Mouse (Mus musculus): ENCODE measurements around the gene Ahnak2. TPM values are rescaled to one million over a fixed set of nuclear protein-coding genes. Genes with fewer than 3 reads are reported as not detected.

Ahnak2 gene
- total and polyA plus RNA-seq, 2 experiments, result 0.13 to 0.18 TPM

DNA sequence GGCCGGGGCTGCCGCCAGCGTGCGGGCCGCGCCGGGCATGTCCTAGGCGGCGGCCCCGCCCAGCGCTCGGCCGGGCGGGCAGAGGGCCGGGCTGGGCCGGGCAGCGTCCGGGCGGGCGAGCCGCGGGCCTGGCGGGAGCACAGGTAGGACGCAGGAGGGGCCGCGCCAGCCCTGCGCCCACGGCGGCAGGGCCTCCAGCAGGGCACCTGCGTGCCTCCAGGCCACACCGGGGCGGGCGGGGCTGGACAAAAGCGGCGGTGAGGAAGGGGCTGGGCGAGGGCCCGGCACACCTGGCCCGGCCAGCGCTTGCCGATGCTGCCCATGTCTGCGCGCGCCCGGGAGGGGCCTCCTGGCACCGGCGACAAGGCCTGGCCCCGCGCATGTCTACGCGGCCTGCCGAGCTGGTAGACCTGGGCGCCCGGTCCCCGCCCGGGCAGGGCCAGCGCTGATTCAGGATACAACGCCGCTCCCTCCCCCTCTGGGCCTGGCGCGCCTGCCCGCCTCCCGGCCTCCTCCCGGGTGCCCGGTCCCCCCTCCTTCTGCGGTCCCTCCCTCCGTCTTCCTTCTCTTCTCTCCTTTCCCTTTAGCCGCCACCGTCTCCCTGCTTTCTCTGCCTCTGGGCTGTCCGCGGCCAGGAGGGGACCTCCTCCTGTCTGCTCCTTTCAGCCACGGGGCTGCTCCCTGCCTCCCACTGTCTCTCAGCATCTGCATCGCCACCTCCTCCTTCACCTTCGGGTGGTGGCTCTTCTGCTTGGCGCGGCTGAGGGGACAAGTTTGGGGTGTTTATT lies 80.0 kb downstream of the Ahnak2 start:
- Histone ChIP-seq H3K27me3 (ENCODE audit: control insufficient read depth, insufficient read depth, low read length) (no peaks in the 10 kb centered on the region), H3K9ac (ENCODE audit: low read depth, low read length) (peak overlapping the region; percentile 97), H3K4me1 (ENCODE audit: control insufficient read depth, insufficient read depth, low read length) (peaks cover 10% of the 10 kb centered on the region), H3K36me3 (ENCODE audit: control insufficient read depth, insufficient read depth, low read length) (no peaks in the 10 kb centered on the region), H3K27ac (replicated peaks; ENCODE audit: insufficient read depth, low read depth, low read length) (peak overlapping the region; percentile 82), H3K4me3 (ENCODE audit: insufficient read depth, low read depth, low read length) (peak overlapping the region; percentile 94), H3K79me2 (ENCODE audit: control insufficient read depth, insufficient read depth, low read length) (peaks cover 27% of the 10 kb centered on the region; the same call in 1 of the 2 replicates)
- no peak for DNase-seq (ENCODE audit: extremely low read depth, low read depth, low spot score)
- TF ChIP-seq CTCF (IDR thresholded peaks at IDR 0.05; ENCODE audit: low read depth, low read length) (no peak), POLR2A (IDR thresholded peaks at IDR 0.05; ENCODE audit: extremely low read depth, insufficient read depth, low read length) (0 out of 2 replicates have a peak, but pooled peaks have one; percentile 24)
- under 1% methylated on average over 74 of the region's 75 CpGs for WGBS

Other genes with a start within 250 kb of the Ahnak2 start
- 15.5 and 22.9 TPM in 2 replicates for gene Inf2, start 213.9 kb downstream of the Ahnak2 start, total RNA-seq (2014; rRNA removed)
- 24.6 and 30.7 TPM in 2 replicates for gene Inf2, start 213.9 kb downstream of the Ahnak2 start, polyA plus RNA-seq (2012; rRNA removed)
- 20.5 and 21.7 TPM in 2 replicates for gene Adssl1, start 182.6 kb downstream of the Ahnak2 start, total RNA-seq (2014; rRNA removed)
- gene Adssl1, start 182.6 kb downstream of the Ahnak2 start, polyA plus RNA-seq (2012; rRNA removed), result 26.1 and 26.7 TPM in 2 replicates
- gene Siva1, start 158.0 kb downstream of the Ahnak2 start, total RNA-seq (2014; rRNA removed), result 11.5 and 15.4 TPM in 2 replicates
- 12.8 and 14.9 TPM in 2 replicates for gene Siva1, start 158.0 kb downstream of the Ahnak2 start, polyA plus RNA-seq (2012; rRNA removed)
- gene Akt1, start 127.8 kb downstream of the Ahnak2 start, total RNA-seq (2014; rRNA removed), result 30.5 and 31.8 TPM in 2 replicates
- gene Akt1, start 127.8 kb downstream of the Ahnak2 start, polyA plus RNA-seq (2012; rRNA removed), result 56.7 and 60.5 TPM in 2 replicates
- 0.83 and 1.9 TPM in 2 replicates for gene Zbtb42, start 123.8 kb downstream of the Ahnak2 start, total RNA-seq (2014; rRNA removed)
- 7.9 and 10.1 TPM in 2 replicates for gene Zbtb42, start 123.8 kb downstream of the Ahnak2 start, polyA plus RNA-seq (2012; rRNA removed)
- gene Cep170b, start 82.2 kb downstream of the Ahnak2 start, total RNA-seq (2014; rRNA removed), result 7.9 and 9.5 TPM in 2 replicates
- 26.2 and 29.7 TPM in 2 replicates for gene Cep170b, start 82.2 kb downstream of the Ahnak2 start, polyA plus RNA-seq (2012; rRNA removed)
- gene Pld4, start 42.0 kb downstream of the Ahnak2 start, total RNA-seq (2014; rRNA removed), result 8.5 and 9.5 TPM in 2 replicates
- gene Pld4, start 42.0 kb downstream of the Ahnak2 start, polyA plus RNA-seq (2012; rRNA removed), result 10.0 and 20.5 TPM in 2 replicates
- gene Clba1, start 6.3 kb upstream of the Ahnak2 start, total RNA-seq (2014; rRNA removed), result 0.09 and 0.27 TPM in 2 replicates
- 0.42 and 0.60 TPM in 2 replicates for gene Clba1, start 6.3 kb upstream of the Ahnak2 start, polyA plus RNA-seq (2012; rRNA removed)
- gene Cdca4, start 26.8 kb upstream of the Ahnak2 start, total RNA-seq (2014; rRNA removed), result 3.5 and 4.0 TPM in 2 replicates
- 3.7 and 5.0 TPM in 2 replicates for gene Cdca4, start 26.8 kb upstream of the Ahnak2 start, polyA plus RNA-seq (2012; rRNA removed)
- 0.09 and 0.47 TPM in 2 replicates for gene Gpr132, start 65.6 kb upstream of the Ahnak2 start, total RNA-seq (2014; rRNA removed)
- gene Gpr132, start 65.6 kb upstream of the Ahnak2 start, polyA plus RNA-seq (2012; rRNA removed), result 0.44 and 0.60 TPM in 2 replicates
- under 0.01 and 0.27 TPM in 2 replicates for gene Jag2, start 127.1 kb upstream of the Ahnak2 start, total RNA-seq (2014; rRNA removed)
- 0.13 and 0.29 TPM in 2 replicates for gene Jag2, start 127.1 kb upstream of the Ahnak2 start, polyA plus RNA-seq (2012; rRNA removed)
- 17.7 and 21.2 TPM in 2 replicates for gene Nudt14, start 139.5 kb upstream of the Ahnak2 start, total RNA-seq (2014; rRNA removed)
- 29.3 and 36.3 TPM in 2 replicates for gene Nudt14, start 139.5 kb upstream of the Ahnak2 start, polyA plus RNA-seq (2012; rRNA removed)
- gene Btbd6, start 173.8 kb upstream of the Ahnak2 start, total RNA-seq (2014; rRNA removed), result 5.2 and 7.9 TPM in 2 replicates
- gene Btbd6, start 173.8 kb upstream of the Ahnak2 start, polyA plus RNA-seq (2012; rRNA removed), result 17.8 and 18.9 TPM in 2 replicates
- gene Brf1, start 198.0 kb upstream of the Ahnak2 start, total RNA-seq (2014; rRNA removed), result 17.1 and 19.6 TPM in 2 replicates
- 26.2 and 31.5 TPM in 2 replicates for gene Brf1, start 198.0 kb upstream of the Ahnak2 start, polyA plus RNA-seq (2012; rRNA removed)
- gene Pacs2, start 211.9 kb upstream of the Ahnak2 start, total RNA-seq (2014; rRNA removed), result 5.2 and 7.5 TPM in 2 replicates
- gene Pacs2, start 211.9 kb upstream of the Ahnak2 start, polyA plus RNA-seq (2012; rRNA removed), result 11.8 and 15.3 TPM in 2 replicates

Measured in liver, adult 2 months (tissue).